Mouse (Mus musculus): Measurements from ENCODE around the gene Sema4a. TPM values are rescaled to one million over a fixed set of nuclear protein-coding genes. Genes with fewer than 3 reads are reported as not detected.

Sema4a gene
- total and polyA plus RNA-seq, 3 experiments = 33.5 to 45.3 TPM; not detected in 1

DNA sequence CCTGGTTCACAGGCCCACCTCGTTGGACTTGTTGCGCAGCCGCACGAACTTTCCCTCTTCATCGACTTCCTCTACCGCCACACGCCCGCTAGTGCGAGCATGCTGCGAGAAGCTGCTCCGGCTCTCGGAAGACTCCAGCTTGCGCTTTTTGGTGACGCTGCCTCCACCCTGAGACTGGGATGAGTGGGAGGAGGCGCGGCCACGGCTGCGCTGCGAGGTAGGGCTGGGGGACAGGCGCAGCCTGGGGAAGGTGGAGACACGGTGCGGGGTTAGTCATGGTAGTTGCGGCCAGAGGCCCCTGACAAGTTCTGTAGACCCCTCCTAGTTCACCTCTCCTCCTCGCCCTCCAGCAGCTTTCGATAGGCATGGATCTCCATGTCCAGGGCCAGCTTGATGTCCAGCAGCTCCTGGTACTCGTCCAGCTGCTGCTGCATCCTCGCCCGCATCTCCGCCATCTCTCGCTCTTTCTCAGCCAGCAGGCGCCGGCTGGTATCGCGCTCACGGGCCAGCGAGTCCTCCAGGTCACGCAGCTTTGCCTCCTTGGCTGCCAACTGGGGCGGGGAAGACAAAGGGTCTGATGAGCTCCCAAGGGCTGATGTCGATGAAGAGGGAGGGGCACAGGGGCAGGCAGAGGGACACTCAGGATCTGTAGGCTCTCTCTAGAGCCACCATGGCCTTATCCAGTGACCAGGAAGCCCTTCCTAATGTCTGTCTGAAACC lies 23.8 kb upstream of the Sema4a start:
- no peaks in the 10 kb centered on the region for H3K27me3 ChIP-seq (ENCODE audit: control insufficient read depth in 1 of 2, insufficient read depth in 2 of 2, low read length in 2 of 2)
- peaks cover 0 to 15% of the 10 kb centered on the region in 2 experiments for H3K36me3 ChIP-seq (ENCODE audit: control insufficient read depth in 1 of 2, insufficient read depth in 2 of 2, low read length in 2 of 2)
- H3K27ac ChIP-seq (ENCODE audit: control insufficient read depth, low read depth, low read length) = no peak overlapping the region
- no peak overlapping the region for H3K9ac ChIP-seq (ENCODE audit: control insufficient read depth, low read depth, low read length, poor library complexity, severe bottlenecking)
- no peak for DNase-seq (ENCODE audit: low read depth, low spot score)
- H3K9me3 ChIP-seq (replicated peaks; ENCODE audit: insufficient read depth, low read length) = no peaks in the 10 kb centered on the region
- H3K4me1 ChIP-seq (ENCODE audit: control insufficient read depth in 1 of 2, insufficient read depth in 2 of 2, low read length in 2 of 2) = peaks cover 4 to 14% of the 10 kb centered on the region in 2 experiments
- no peak overlapping the region for H3K4me3 ChIP-seq (ENCODE audit: control insufficient read depth in 1 of 2, insufficient read depth in 1 of 2, low read depth in 2 of 2, low read length in 2 of 2)
- H3K79me2 ChIP-seq (ENCODE audit: control insufficient read depth, insufficient read depth, low read length, poor library complexity) = peaks cover 5% of the 10 kb centered on the region; the same call in 1 of the 2 replicates
- TF ChIP-seq ZKSCAN1 (IDR thresholded peaks at IDR 0.05; ENCODE audit: low read depth, low read length) (no peak), NRF1 (IDR thresholded peaks at IDR 0.05; ENCODE audit: insufficient read depth, low read depth, low read length, poor library complexity, severe bottlenecking) (no peak), ZMIZ1 (IDR thresholded peaks at IDR 0.05; ENCODE audit: low read depth, low read length) (no peak), SMC3 (IDR thresholded peaks at IDR 0.05; ENCODE audit: low read depth, low read length) (no peak), NELFE (IDR thresholded peaks at IDR 0.05; ENCODE audit: low read depth, low read length) (no peak), POLR2AphosphoS2 (IDR thresholded peaks at IDR 0.05; ENCODE audit: low read length) (no peak), CHD2 (IDR thresholded peaks at IDR 0.05; ENCODE audit: low read length) (no peak), CHD1 (IDR thresholded peaks at IDR 0.05; ENCODE audit: low read depth, low read length) (no peak), GABPA (IDR thresholded peaks at IDR 0.05; ENCODE audit: low read depth, low read length) (no peak), RCOR1 (IDR thresholded peaks at IDR 0.05; ENCODE audit: low read depth, low read length) (no peak), TCF12 (IDR thresholded peaks at IDR 0.05; ENCODE audit: low read depth, low read length) (no peak), UBTF (IDR thresholded peaks at IDR 0.05; ENCODE audit: borderline replicate concordance, insufficient read depth, low read depth, low read length) (no peak), ETS1 (IDR thresholded peaks at IDR 0.05; ENCODE audit: low read depth, low read length) (no peak), ZC3H11A (IDR thresholded peaks at IDR 0.05; ENCODE audit: low read depth, low read length) (no peak), MXI1 (IDR thresholded peaks at IDR 0.05; ENCODE audit: low read depth, low read length) (no peak), MAFK (IDR thresholded peaks at IDR 0.05; ENCODE audit: borderline replicate concordance, low read depth, low read length) (no peak), BHLHE40 (IDR thresholded peaks at IDR 0.05; ENCODE audit: borderline replicate concordance, low read depth, low read length) (no peak), TBP (IDR thresholded peaks at IDR 0.05; ENCODE audit: low read depth, low read length) (no peak)

- H3K36me3 ChIP-seq (ENCODE audit: control insufficient read depth in 1 of 2, insufficient read depth in 2 of 2, low read length in 2 of 2) = peaks cover 0 to 3% of the 10 kb centered on the region in 2 experiments
- no peak; the same call in 1 of the 2 replicates for TF ChIP-seq MAZ (IDR thresholded peaks at IDR 0.05; ENCODE audit: low read depth, low read length)
- TF ChIP-seq RAD21 (IDR thresholded peaks at IDR 0.05; ENCODE audit: low read depth, low read length) = peak; percentile 83
- TF ChIP-seq KAT2A (conservative IDR thresholded peaks at IDR 0.05; ENCODE audit: low read depth, low read length) = no peak
- 0 out of 2 replicates have a peak, but pooled peaks have one; percentile 20 for TF ChIP-seq TBP (IDR thresholded peaks at IDR 0.05; ENCODE audit: low read depth, low read length)
- TF ChIP-seq MAX (IDR thresholded peaks at IDR 0.05; ENCODE audit: low read length) = no peak
- TF ChIP-seq ZNF384 (IDR thresholded peaks at IDR 0.05; ENCODE audit: low read depth, low read length) = peak; percentile 29; the same call in 1 of the 2 replicates
- TF ChIP-seq POLR2AphosphoS5 (IDR thresholded peaks at IDR 0.05; ENCODE audit: borderline replicate concordance, low read depth, low read length) = no peak
- no peak for TF ChIP-seq TCF12 (IDR thresholded peaks at IDR 0.05; ENCODE audit: low read depth, low read length)
- TF ChIP-seq MYB (IDR thresholded peaks at IDR 0.05; ENCODE audit: low read depth, low read length) = no peak
- TF ChIP-seq CHD2 (IDR thresholded peaks at IDR 0.05; ENCODE audit: low read length) = no peak
- peak; percentile 37; the same call in 1 of the 2 replicates for TF ChIP-seq SIN3A (IDR thresholded peaks at IDR 0.05; ENCODE audit: low read length)
- TF ChIP-seq MYC (IDR thresholded peaks at IDR 0.05; ENCODE audit: low read depth, low read length) = no peak
- TF ChIP-seq EP300 (IDR thresholded peaks at IDR 0.05; ENCODE audit: low read depth in 1 of 2, low read length in 2 of 2) = no peak
- no peak for TF ChIP-seq USF1 (IDR thresholded peaks at IDR 0.05; ENCODE audit: low read depth, low read length)
- TF ChIP-seq GABPA (IDR thresholded peaks at IDR 0.05; ENCODE audit: low read depth, low read length) = no peak
- no peak for TF ChIP-seq MAFK (IDR thresholded peaks at IDR 0.05; ENCODE audit: borderline replicate concordance, low read depth, low read length)
- TF ChIP-seq ELF1 (IDR thresholded peaks at IDR 0.05; ENCODE audit: low read depth, low read length) = no peak
- no peak for TF ChIP-seq RCOR1 (IDR thresholded peaks at IDR 0.05; ENCODE audit: low read depth, low read length)
- TF ChIP-seq NRF1 (IDR thresholded peaks at IDR 0.05; ENCODE audit: insufficient read depth, low read depth, low read length, poor library complexity, severe bottlenecking) = no peak
These were observed 22.6 kb upstream of the Sema4a start for GRCm38 (mm10) chr3:88483621-88484020.

More at GRCm38 (mm10) chr3:88483621-88484020, 22.6 kb upstream of the Sema4a start:
- Histone ChIP-seq H3K27me3 (ENCODE audit: control insufficient read depth in 1 of 2, insufficient read depth in 2 of 2, low read length in 2 of 2) (no peaks in the 10 kb centered on the region), H3K4me1 (ENCODE audit: control insufficient read depth in 1 of 2, insufficient read depth in 2 of 2, low read length in 2 of 2) (peaks cover 0 to 2% of the 10 kb centered on the region in 2 experiments; a peak in 1 of 4 replicates), H3K4me3 (ENCODE audit: control insufficient read depth in 1 of 2, insufficient read depth in 1 of 2, low read depth in 2 of 2, low read length in 2 of 2) (no peak overlapping the region), H3K9ac (ENCODE audit: control insufficient read depth, low read depth, low read length, poor library complexity, severe bottlenecking) (no peak overlapping the region), H3K27ac (ENCODE audit: control insufficient read depth, low read depth, low read length) (no peak overlapping the region), H3K9me3 (replicated peaks; ENCODE audit: insufficient read depth, low read length) (no peaks in the 10 kb centered on the region), H3K79me2 (ENCODE audit: control insufficient read depth, insufficient read depth, low read length, poor library complexity) (no peaks in the 10 kb centered on the region)
- DNase-seq (ENCODE audit: low read depth, low spot score) = peak; percentile 85

Measured in MEL (cell line).